Mouse (Mus musculus) stomach, adult 2 months (tissue): Measurements from ENCODE around the gene Zfp709. TPM values are rescaled to one million over a fixed set of nuclear protein-coding genes. Genes with fewer than 3 reads are reported as not detected.

ENCODE experiments used
- polyA plus RNA-seq: library from polyadenylated mRNA; depleted of rRNA; stranded (reverse); fragments of >200 nt; gene quantifications from 2 replicates; pipeline ENCODE4 v1.2.3, GENCODE M21; 2012; rRNA removed

Zfp709 gene
- 0.01 and 0.08 TPM in 2 replicates for polyA plus RNA-seq

DNA sequence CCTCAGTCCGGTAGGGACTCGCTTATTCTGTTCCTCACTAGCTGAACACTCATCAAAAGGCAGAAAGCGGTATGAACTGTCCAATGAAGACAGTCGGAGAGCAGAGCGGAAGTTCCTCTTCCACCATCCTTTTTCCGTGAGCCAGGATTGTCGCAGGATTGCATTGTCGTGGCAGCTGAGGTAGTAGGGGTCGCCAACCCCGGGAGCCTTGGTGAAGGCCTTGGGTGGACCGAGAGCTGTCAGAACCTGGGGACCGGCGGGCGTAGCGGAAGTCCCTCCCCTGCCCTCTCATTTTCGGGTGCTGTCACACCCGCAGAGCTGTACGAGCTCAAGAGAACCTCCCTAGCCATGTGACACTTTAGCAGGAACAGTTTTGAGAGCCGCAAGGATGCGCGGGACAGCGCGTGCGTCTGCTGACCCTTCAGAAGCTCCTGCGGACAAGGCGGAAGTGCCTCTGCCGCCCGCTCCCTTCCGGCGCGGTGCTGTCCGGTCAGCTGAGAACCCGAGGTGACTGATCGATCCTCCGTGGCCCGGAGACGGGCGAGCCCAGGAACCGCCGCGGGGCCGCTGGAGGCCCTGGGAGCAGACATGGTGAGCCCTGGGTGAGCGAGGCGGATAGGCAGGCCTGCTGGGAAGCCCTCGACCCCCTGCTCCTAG is at the start of gene Zfp709:
Gene Zfp709 (plus strand): TSS at position 402 of the 657 bp plus-strand sequence.

GRCm38 (mm10) chr8:71908309-71909261 is 26.8 kb downstream of the Zfp709 start, which contains the start of the genes Zfp882 and Zfp617:
Gene Zfp882, plus strand, starts transcription at chr8:71908608.
Gene Zfp617, plus strand, starts transcription at chr8:71908635.

Other genes starting within 250 kb of the Zfp709 start
- 0.66 and 1.4 TPM in 2 replicates for gene Unc13a, start 210.3 kb upstream of the Zfp709 start, polyA plus RNA-seq
- 9.1 and 9.5 TPM in 2 replicates for gene Jak3, start 205.7 kb upstream of the Zfp709 start, polyA plus RNA-seq
- gene Insl3, start 192.8 kb upstream of the Zfp709 start, polyA plus RNA-seq, result 12.5 and 12.8 TPM in 2 replicates
- gene B3gnt3, start 180.2 kb upstream of the Zfp709 start, polyA plus RNA-seq, result 89.2 and 150 TPM in 2 replicates
- gene Fcho1, start 156.3 kb upstream of the Zfp709 start, polyA plus RNA-seq, result 37.7 and 57.6 TPM in 2 replicates
- gene Zfp882, start 26.6 kb downstream of the Zfp709 start, polyA plus RNA-seq, result not detected in 2 replicates
- gene Zfp617, start 26.6 kb downstream of the Zfp709 start, polyA plus RNA-seq, result 0.18 and 0.32 TPM in 2 replicates
- 0.68 and 1.4 TPM in 2 replicates for gene Zfp961, start 69.0 kb downstream of the Zfp709 start, polyA plus RNA-seq
- gene Cyp4f18, start 127.6 kb downstream of the Zfp709 start, polyA plus RNA-seq, result 6.1 and 21.1 TPM in 2 replicates
- gene Olfr372, start 159.2 kb downstream of the Zfp709 start, polyA plus RNA-seq, result not detected in 2 replicates
- not detected in 2 replicates for gene Olfr373, start 201.2 kb downstream of the Zfp709 start, polyA plus RNA-seq
- gene Olfr374, start 225.0 kb downstream of the Zfp709 start, polyA plus RNA-seq, result not detected in 2 replicates